ENCODE assay signal across 8 mouse cellular contexts in genomic region chr12:51844771-51845256, GRCm38 (mm10). TPM values are rescaled to one million over a fixed set of nuclear protein-coding genes. Genes with fewer than 3 reads are reported as not detected.
DNase-seq lines count a peak whose midpoint lies in the region; ATAC-seq and TF ChIP-seq lines count a peak whose summit lies in the region.

No protein-coding gene starts in this region.

- no peak for TF ChIP-seq CTCF in CH12.LX (conservative IDR thresholded peaks at IDR 0.05 in 1 of 2, IDR thresholded peaks at IDR 0.05 in 1 of 2; ENCODE audit: low read depth in 2 of 2, low read length in 2 of 2)
- no peak for TF ChIP-seq CTCF in heart, postnatal 0 days (IDR thresholded peaks at IDR 0.05; ENCODE audit: low read depth)
- no peak for TF ChIP-seq CTCF in testis, adult 2 months (IDR thresholded peaks at IDR 0.05; ENCODE audit: control insufficient read depth, insufficient read depth, insufficient replicate concordance, low read depth, low read length)

- H3K9me3 ChIP-seq in CH12.LX (replicated peaks; ENCODE audit: low read length): no peaks in the 10 kb centered on the region
- no peaks in the 10 kb centered on the region for H3K9me3 ChIP-seq in forebrain, embryonic 12.5 days
- H3K9me3 ChIP-seq in heart, postnatal 0 days (replicated peaks; ENCODE audit: control insufficient read depth, low read length): no peaks in the 10 kb centered on the region
- no peaks in the 10 kb centered on the region for H3K9me3 ChIP-seq in liver, embryonic 16.5 days (replicated peaks; ENCODE audit: control insufficient read depth, low read length)
- H3K9me3 ChIP-seq in neural tube, embryonic 13.5 days: peaks cover 3% of the 10 kb centered on the region; the same call in 1 of the 2 replicates

- H3K4me1 ChIP-seq in CH12.LX (ENCODE audit: control insufficient read depth in 1 of 2, insufficient read depth in 2 of 2): peaks cover 5 to 13% of the 10 kb centered on the region in 2 experiments; a peak in 2 of 4 replicates
- H3K4me1 ChIP-seq in forebrain, embryonic 12.5 days: peaks cover 10% of the 10 kb centered on the region
- H3K4me1 ChIP-seq in heart, postnatal 0 days (ENCODE audit: control insufficient read depth, insufficient read depth): peaks cover 8% of the 10 kb centered on the region
- peaks cover 51% of the 10 kb centered on the region for H3K4me1 ChIP-seq in liver, embryonic 16.5 days (ENCODE audit: control insufficient read depth, low read depth, low read length)
- peaks cover 9% of the 10 kb centered on the region for H3K4me1 ChIP-seq in neural tube, embryonic 13.5 days (replicated peaks)
- peaks cover 16% of the 10 kb centered on the region for H3K4me1 ChIP-seq in testis, adult 2 months (ENCODE audit: control insufficient read depth, insufficient read depth, low read length)

- peak overlapping the region; percentile 48 for H3K4me2 ChIP-seq in CH12.LX (ENCODE audit: insufficient read depth, low read depth, poor library complexity, severe bottlenecking)
- peak overlapping the region; percentile 59 for H3K4me2 ChIP-seq in forebrain, embryonic 12.5 days
- H3K4me2 ChIP-seq in heart, postnatal 0 days (ENCODE audit: low read depth, low read length): peak overlapping the region; percentile 69
- H3K4me2 ChIP-seq in liver, embryonic 16.5 days (ENCODE audit: low read depth, low read length): peak overlapping the region; percentile 78
- H3K4me2 ChIP-seq in neural tube, embryonic 13.5 days: peak overlapping the region; percentile 71

- DNase-seq in CH12.LX (ENCODE audit: extremely low read depth): peak; percentile 92
- DNase-seq in c-Kit-positive CD71-positive TER-119-positive erythroid progenitor cells, embryonic 14.5 days (ENCODE audit: low spot score): peak; percentile 98
- DNase-seq in heart, postnatal 0 days (ENCODE audit: low spot score): peak; percentile 92
- peak; percentile 96 to 97 for DNase-seq in kidney, postnatal 4 days

- peak; percentile 96 for ATAC-seq in forebrain, embryonic 12.5 days (ENCODE audit: low FRiP score)
- peak; percentile 100 for ATAC-seq in heart, postnatal 0 days (ENCODE audit: insufficient read depth, low read depth)
- ATAC-seq in liver, embryonic 16.5 days (ENCODE audit: low read depth): peak; percentile 98
- peak; percentile 96 for ATAC-seq in neural tube, embryonic 13.5 days (ENCODE audit: low read depth)

- peak overlapping the region; percentile 63 to 73 (median 65) for H3K4me3 ChIP-seq in CH12.LX (replicated peaks in 1 of 3; ENCODE audit: low read depth in 2 of 3, low read length in 2 of 3, poor library complexity in 1 of 3)
- peak overlapping the region; percentile 59 for H3K4me3 ChIP-seq in forebrain, embryonic 12.5 days (replicated peaks)
- peak overlapping the region; percentile 59 for H3K4me3 ChIP-seq in heart, postnatal 0 days (ENCODE audit: low read depth, low read length)
- peak overlapping the region; percentile 74 for H3K4me3 ChIP-seq in liver, embryonic 16.5 days (ENCODE audit: low read depth, low read length)
- peak overlapping the region; percentile 57 for H3K4me3 ChIP-seq in neural tube, embryonic 13.5 days
- peak overlapping the region; percentile 91 for H3K4me3 ChIP-seq in testis, adult 2 months (ENCODE audit: control insufficient read depth, low read depth, low read length)

- under 1% methylated on average over 17 of the region's 17 CpGs for WGBS in forebrain, embryonic 12.5 days
- under 1% methylated on average over 17 of the region's 17 CpGs for WGBS in heart, postnatal 0 days
- under 1% methylated on average over 17 of the region's 17 CpGs for WGBS in liver, embryonic 16.5 days (ENCODE audit: insufficient replicate concordance)
- WGBS in neural tube, embryonic 13.5 days: under 1% methylated on average over 17 of the region's 17 CpGs

- H3K36me3 ChIP-seq in CH12.LX (replicated peaks in 1 of 2; ENCODE audit: control insufficient read depth in 1 of 2, insufficient read depth in 1 of 2, low read length in 1 of 2): no peaks in the 10 kb centered on the region
- H3K36me3 ChIP-seq in forebrain, embryonic 12.5 days (replicated peaks): no peaks in the 10 kb centered on the region
- no peaks in the 10 kb centered on the region for H3K36me3 ChIP-seq in heart, postnatal 0 days (replicated peaks; ENCODE audit: control insufficient read depth, insufficient read depth, low read length)
- no peaks in the 10 kb centered on the region for H3K36me3 ChIP-seq in liver, embryonic 16.5 days (ENCODE audit: control insufficient read depth, insufficient read depth)
- H3K36me3 ChIP-seq in neural tube, embryonic 13.5 days: no peaks in the 10 kb centered on the region
- no peaks in the 10 kb centered on the region for H3K36me3 ChIP-seq in testis, adult 2 months (ENCODE audit: control insufficient read depth, insufficient read depth, low read length)

- TF ChIP-seq POLR2A in CH12.LX (IDR thresholded peaks at IDR 0.05; ENCODE audit: low read depth, low read length): peak; percentile 87
- peak; percentile 66 for TF ChIP-seq POLR2A in testis, adult 2 months (IDR thresholded peaks at IDR 0.05; ENCODE audit: control insufficient read depth, low read depth, low read length)

- TF ChIP-seq RAD21 in CH12.LX (IDR thresholded peaks at IDR 0.05; ENCODE audit: low read depth, low read length): no peak

- H3K79me2 ChIP-seq in CH12.LX (replicated peaks; ENCODE audit: control insufficient read depth, extremely low read depth, insufficient read depth, poor library complexity, severe bottlenecking): no peaks in the 10 kb centered on the region

- dilution Hi-C loops in CH12.LX (cut with MboI; ENCODE audit: extremely low pct_ligation_motif_present, extremely low pct_unique_long_range_greater_than_20kb, low sequenced_read_pairs): no loop called here

- in situ Hi-C loops in CH12.LX (cut with MboI; ENCODE audit: low pct_ligation_motif_present, low pct_unique_long_range_greater_than_20kb, low sequenced_read_pairs): no loop called here

- H3K27me3 ChIP-seq in CH12.LX (replicated peaks): no peaks in the 10 kb centered on the region
- H3K27me3 ChIP-seq in forebrain, embryonic 12.5 days: peaks cover 7% of the 10 kb centered on the region; the same call in 1 of the 2 replicates
- H3K27me3 ChIP-seq in heart, postnatal 0 days (ENCODE audit: control insufficient read depth, insufficient read depth, low read length): no peaks in the 10 kb centered on the region
- no peaks in the 10 kb centered on the region for H3K27me3 ChIP-seq in liver, embryonic 16.5 days (ENCODE audit: control insufficient read depth, insufficient read depth, low read depth, low read length)
- no peaks in the 10 kb centered on the region for H3K27me3 ChIP-seq in neural tube, embryonic 13.5 days
- H3K27me3 ChIP-seq in testis, adult 2 months (ENCODE audit: control insufficient read depth, insufficient read depth, low read length): no peaks in the 10 kb centered on the region

- peak overlapping the region; percentile 62 for H3K27ac ChIP-seq in CH12.LX (ENCODE audit: insufficient read depth, low read depth)
- peak overlapping the region; percentile 56 for H3K27ac ChIP-seq in forebrain, embryonic 12.5 days
- H3K27ac ChIP-seq in heart, postnatal 0 days (ENCODE audit: low read depth): peak overlapping the region; percentile 94
- H3K27ac ChIP-seq in liver, embryonic 16.5 days (ENCODE audit: low read length): peak overlapping the region; percentile 100
- H3K27ac ChIP-seq in neural tube, embryonic 13.5 days (replicated peaks): peak overlapping the region; percentile 77
- peak overlapping the region; percentile 94 for H3K27ac ChIP-seq in testis, adult 2 months (ENCODE audit: control insufficient read depth, insufficient read depth, low read depth, low read length)

- peak; percentile 31; the same call in 1 of the 2 replicates for TF ChIP-seq EP300 in CH12.LX (IDR thresholded peaks at IDR 0.05; ENCODE audit: low read length)
- TF ChIP-seq EP300 in heart, postnatal 0 days (IDR thresholded peaks at IDR 0.05; ENCODE audit: low read depth): 0 out of 2 replicates have a peak, but pooled peaks have one; percentile 12

- H3K9ac ChIP-seq in CH12.LX (ENCODE audit: insufficient read depth, low read depth): peak overlapping the region; percentile 71
- peak overlapping the region; percentile 58 for H3K9ac ChIP-seq in forebrain, embryonic 12.5 days
- peak overlapping the region; percentile 76 for H3K9ac ChIP-seq in heart, postnatal 0 days (replicated peaks; ENCODE audit: low read depth, low read length)
- peak overlapping the region; percentile 92 for H3K9ac ChIP-seq in liver, embryonic 16.5 days (ENCODE audit: low read depth, low read length)
- peak overlapping the region; percentile 72 for H3K9ac ChIP-seq in neural tube, embryonic 13.5 days

TF ChIP-seq in CH12.LX, 34 proteins besides CTCF, POLR2A, EP300 and RAD21 (continues in another document):
- TF ChIP-seq MYC (IDR thresholded peaks at IDR 0.05; ENCODE audit: low read depth, low read length) (peak; percentile 54; the same call in 1 of the 2 replicates), ZNF384 (IDR thresholded peaks at IDR 0.05; ENCODE audit: low read depth, low read length) (no peak), CHD2 (IDR thresholded peaks at IDR 0.05; ENCODE audit: low read length) (peak; percentile 88), USF1 (IDR thresholded peaks at IDR 0.05; ENCODE audit: low read depth, low read length) (no peak), NELFE (IDR thresholded peaks at IDR 0.05; ENCODE audit: low read depth, low read length) (peak; percentile 87), ZMIZ1 (IDR thresholded peaks at IDR 0.05; ENCODE audit: low read depth, low read length) (peak; percentile 87), SMC3 (IDR thresholded peaks at IDR 0.05; ENCODE audit: low read depth, low read length) (no peak), SIN3A (IDR thresholded peaks at IDR 0.05; ENCODE audit: low read length) (peak; percentile 72), MEF2A (IDR thresholded peaks at IDR 0.05; ENCODE audit: borderline replicate concordance, low read depth, low read length) (peak; percentile 68), RCOR1 (conservative IDR thresholded peaks at IDR 0.05; ENCODE audit: low read depth, low read length) (peak; percentile 64; the same call in 1 of the 2 replicates), ETS1 (conservative IDR thresholded peaks at IDR 0.05; ENCODE audit: low read depth, low read length) (peak; percentile 29; the same call in 1 of the 2 replicates), MAX (IDR thresholded peaks at IDR 0.05; ENCODE audit: low read length) (no peak), PAX5 (IDR thresholded peaks at IDR 0.05; ENCODE audit: low read length) (no peak)

RNA-seq across cellular contexts. Expression of gene Hectd1, which starts 15.5 kb away (rescaled TPM):
- total RNA-seq in CH12.LX (2012; rRNA removed) (41.4 and 43.6 TPM in 2 replicates), CH12.LX (2014; rRNA removed) (36.2 and 40.7 TPM in 2 replicates)
- polyA plus RNA-seq in CH12.LX (2012; ENCODE audit: insufficient read length, low read depth): 35.6 and 42.3 TPM in 2 replicates
- polyA plus RNA-seq in forebrain, embryonic 12.5 days (2016; fragmentation: Nextera tagmentation; extraction: Ambion mirVana): 41.5 and 44.9 TPM in 2 replicates
- 71.1 and 72.3 TPM in 2 replicates for total RNA-seq in heart, postnatal 0 days (2014; rRNA removed; ENCODE audit: low replicate concordance)
- polyA plus RNA-seq in heart, postnatal 0 days (2015; fragmentation: Nextera tagmentation; extraction: Ambion mirVana): 24.3 and 27.1 TPM in 2 replicates
- 23.6 and 24.6 TPM in 2 replicates for polyA plus RNA-seq in liver, embryonic 16.5 days (2015; fragmentation: Nextera tagmentation; extraction: Ambion mirVana)
- 35.9 and 39.8 TPM in 2 replicates for polyA plus RNA-seq in neural tube, embryonic 13.5 days (2015; fragmentation: Nextera tagmentation; extraction: Ambion mirVana)
- polyA plus RNA-seq in testis, adult 2 months (2012; rRNA removed): 11.4 and 13.4 TPM in 2 replicates

Comparison
In these comparisons a context has a peak if more than half of its experiments do, and no peak if none do; other contexts are left out.
1. Peak in every context shown above with its lines: DNase-seq, ATAC-seq, H3K4me3 ChIP-seq and H3K27ac ChIP-seq.